In genomic region chr12:84823601-84824000, GRCm38 (mm10) we compare ENCODE assay signal across 26 mouse cellular contexts. TPM values are rescaled to one million over a fixed set of nuclear protein-coding genes. Genes with fewer than 3 reads are reported as not detected.
DNase-seq lines count a peak whose midpoint lies in the region; ATAC-seq and TF ChIP-seq lines count a peak whose summit lies in the region.
"Had no signal": no experiment of that assay in that cellular context is flagged by ENCODE, and none has a peak within 500 bp of the region (broad histone marks: within the 10 kb centered on the region; RNA-seq: fewer than 3 reads in every experiment).

No protein-coding gene starts in this region.

- H3K27me3 ChIP-seq in heart, embryonic 10.5 days (ENCODE audit: insufficient read depth, poor library complexity, severe bottlenecking), result peaks cover 43% of the 10 kb centered on the region
- H3K27me3 ChIP-seq in lung, postnatal 0 days (replicated peaks; ENCODE audit: insufficient read depth, low read length), result no peaks in the 10 kb centered on the region
- peaks cover 91% of the 10 kb centered on the region for H3K27me3 ChIP-seq in heart, postnatal 0 days (ENCODE audit: control insufficient read depth, insufficient read depth, low read length)
- no peaks in the 10 kb centered on the region for H3K27me3 ChIP-seq in stomach, postnatal 0 days (ENCODE audit: control insufficient read depth, insufficient read depth, low read length)
- no peaks in the 10 kb centered on the region for H3K27me3 ChIP-seq in kidney, embryonic 14.5 days (ENCODE audit: control insufficient read depth, insufficient read depth, low read length)
- H3K27me3 ChIP-seq: hindbrain, embryonic 13.5 days; midbrain, embryonic 13.5 days had no signal

- DNase-seq in heart, adult 11 months, result peak; percentile 97
- no peak for DNase-seq in heart, embryonic 10.5 days (ENCODE audit: low spot score)
- no peak for DNase-seq in lung, postnatal 0 days (ENCODE audit: low spot score)
- DNase-seq in lung, postnatal 14 days, result no peak
- peak; percentile 24 for DNase-seq in heart, postnatal 0 days (ENCODE audit: low spot score)
- no peak for DNase-seq in stomach, postnatal 0 days (ENCODE audit: low spot score)
- no peak for DNase-seq in kidney, postnatal 14 days
- DNase-seq: cerebellum, adult 2 months; cerebellum, postnatal 25 days; embryo, embryonic 11 days; gastrocnemius, postnatal 36 days; kidney, adult 2 months; kidney, postnatal 10 days; liver, embryonic 13.5 days; thymus, adult 2 months; thymus, postnatal 4 days had no signal

- no peaks in the 10 kb centered on the region for H3K9me3 ChIP-seq in heart, embryonic 10.5 days
- no peaks in the 10 kb centered on the region for H3K9me3 ChIP-seq in lung, postnatal 0 days (ENCODE audit: low read length)
- no peaks in the 10 kb centered on the region for H3K9me3 ChIP-seq in heart, postnatal 0 days (replicated peaks; ENCODE audit: control insufficient read depth, low read length)
- H3K9me3 ChIP-seq in stomach, postnatal 0 days (ENCODE audit: control insufficient read depth, low read length), result no peaks in the 10 kb centered on the region
- no peaks in the 10 kb centered on the region for H3K9me3 ChIP-seq in kidney, embryonic 14.5 days (ENCODE audit: control insufficient read depth, low read length)
- H3K9me3 ChIP-seq: forebrain, embryonic 10.5 days; heart, embryonic 15.5 days; hindbrain, embryonic 13.5 days; limb, embryonic 12.5 days; liver, embryonic 13.5 days; megakaryocyte, embryonic 14.5 days; midbrain, embryonic 13.5 days had no signal

- H3K27ac ChIP-seq in heart, embryonic 10.5 days, result no peak overlapping the region
- 0 out of 2 replicates have a peak overlapping the region, but pooled peaks have one; percentile 3 for H3K27ac ChIP-seq in lung, postnatal 0 days (ENCODE audit: low read length)
- no peak overlapping the region for H3K27ac ChIP-seq in heart, postnatal 0 days (ENCODE audit: low read depth)
- 0 out of 2 replicates have a peak overlapping the region, but pooled peaks have one; percentile 6 for H3K27ac ChIP-seq in stomach, postnatal 0 days (replicated peaks)
- H3K27ac ChIP-seq in kidney, embryonic 14.5 days (ENCODE audit: low read depth, low read length), result no peak overlapping the region
- H3K27ac ChIP-seq: forebrain, embryonic 10.5 days; heart, embryonic 15.5 days; hindbrain, embryonic 13.5 days; layer of hippocampus, adult 2 months; limb, embryonic 12.5 days; liver, embryonic 13.5 days; midbrain, embryonic 13.5 days had no signal

- no peak overlapping the region for H3K9ac ChIP-seq in lung, postnatal 0 days (replicated peaks; ENCODE audit: low read depth)
- H3K9ac ChIP-seq in heart, postnatal 0 days (replicated peaks; ENCODE audit: low read depth, low read length), result no peak overlapping the region
- no peak overlapping the region for H3K9ac ChIP-seq in stomach, postnatal 0 days (ENCODE audit: low read length)
- H3K9ac ChIP-seq in kidney, embryonic 14.5 days (ENCODE audit: low read depth, low read length), result no peak overlapping the region
- H3K9ac ChIP-seq: heart, embryonic 15.5 days; hindbrain, embryonic 13.5 days; limb, embryonic 12.5 days; liver, embryonic 13.5 days; midbrain, embryonic 13.5 days had no signal

- 79% methylated on average over 7 of the region's 7 CpGs for WGBS in heart, embryonic 10.5 days
- 39% methylated on average over 7 of the region's 7 CpGs for WGBS in lung, postnatal 0 days
- WGBS in heart, postnatal 0 days, result 35% methylated on average over 7 of the region's 7 CpGs
- WGBS in stomach, postnatal 0 days, result 59% methylated on average over 7 of the region's 7 CpGs
- whole genome bisulfite sequencing in kidney, embryonic 14.5 days, result 89% methylated on average over 7 of the region's 7 CpGs

- H3K4me2 ChIP-seq in lung, postnatal 0 days (replicated peaks; ENCODE audit: low read depth, low read length), result no peak overlapping the region
- H3K4me2 ChIP-seq in heart, postnatal 0 days (ENCODE audit: low read depth, low read length), result no peak overlapping the region
- no peak overlapping the region for H3K4me2 ChIP-seq in stomach, postnatal 0 days (replicated peaks; ENCODE audit: low read depth)
- H3K4me2 ChIP-seq in kidney, embryonic 14.5 days (replicated peaks; ENCODE audit: low read depth, low read length), result no peak overlapping the region
- H3K4me2 ChIP-seq: heart, embryonic 15.5 days; hindbrain, embryonic 13.5 days; limb, embryonic 12.5 days; liver, embryonic 13.5 days; midbrain, embryonic 13.5 days had no signal

- TF ChIP-seq EP300 in lung, postnatal 0 days (IDR thresholded peaks at IDR 0.05), result no peak
- no peak for TF ChIP-seq EP300 in heart, postnatal 0 days (IDR thresholded peaks at IDR 0.05; ENCODE audit: low read depth)
- TF ChIP-seq EP300 in stomach, postnatal 0 days (optimal IDR thresholded peaks at IDR 0.05), result no peak

- no peaks in the 10 kb centered on the region for H3K36me3 ChIP-seq in heart, embryonic 10.5 days
- H3K36me3 ChIP-seq in lung, postnatal 0 days (ENCODE audit: insufficient read depth, low read length), result no peaks in the 10 kb centered on the region
- no peaks in the 10 kb centered on the region for H3K36me3 ChIP-seq in heart, postnatal 0 days (replicated peaks; ENCODE audit: control insufficient read depth, insufficient read depth, low read length)
- H3K36me3 ChIP-seq in stomach, postnatal 0 days (ENCODE audit: control insufficient read depth, insufficient read depth, low read length), result no peaks in the 10 kb centered on the region
- H3K36me3 ChIP-seq in kidney, embryonic 14.5 days (ENCODE audit: control insufficient read depth, insufficient read depth, low read length), result no peaks in the 10 kb centered on the region
- H3K36me3 ChIP-seq: forebrain, embryonic 10.5 days; heart, embryonic 15.5 days; hindbrain, embryonic 13.5 days; limb, embryonic 12.5 days; liver, embryonic 13.5 days; midbrain, embryonic 13.5 days had no signal

- no peak for TF ChIP-seq CTCF in lung, postnatal 0 days (IDR thresholded peaks at IDR 0.05)
- TF ChIP-seq CTCF in heart, postnatal 0 days (IDR thresholded peaks at IDR 0.05; ENCODE audit: low read depth), result no peak
- TF ChIP-seq CTCF in stomach, postnatal 0 days (IDR thresholded peaks at IDR 0.05; ENCODE audit: low read depth), result no peak

- ATAC-seq in lung, postnatal 0 days, result peak; percentile 44
- ATAC-seq in heart, postnatal 0 days (ENCODE audit: insufficient read depth, low read depth), result no peak
- no peak for ATAC-seq in stomach, postnatal 0 days (ENCODE audit: low FRiP score, low TSS enrichment)
- ATAC-seq in kidney, embryonic 14.5 days (ENCODE audit: low FRiP score, low TSS enrichment), result no peak
- ATAC-seq: forebrain, embryonic 16.5 days; midbrain, embryonic 13.5 days had no signal

- peaks cover 16% of the 10 kb centered on the region for H3K4me1 ChIP-seq in heart, embryonic 10.5 days
- peaks cover 7% of the 10 kb centered on the region; the same call in 1 of the 2 replicates for H3K4me1 ChIP-seq in lung, postnatal 0 days (ENCODE audit: insufficient read depth, low read depth, low read length)
- peaks cover 10% of the 10 kb centered on the region for H3K4me1 ChIP-seq in heart, postnatal 0 days (ENCODE audit: control insufficient read depth, insufficient read depth)
- H3K4me1 ChIP-seq in stomach, postnatal 0 days (replicated peaks; ENCODE audit: control insufficient read depth, insufficient read depth), result no peaks in the 10 kb centered on the region
- no peaks in the 10 kb centered on the region for H3K4me1 ChIP-seq in kidney, embryonic 14.5 days (ENCODE audit: control insufficient read depth, insufficient read depth, low read length)
- H3K4me1 ChIP-seq: forebrain, embryonic 10.5 days; hindbrain, embryonic 13.5 days; midbrain, embryonic 13.5 days had no signal

- no peak overlapping the region for H3K4me3 ChIP-seq in heart, embryonic 10.5 days
- no peak overlapping the region for H3K4me3 ChIP-seq in lung, postnatal 0 days (ENCODE audit: low read depth, low read length)
- H3K4me3 ChIP-seq in heart, postnatal 0 days (ENCODE audit: low read depth, low read length), result no peak overlapping the region
- no peak overlapping the region for H3K4me3 ChIP-seq in stomach, postnatal 0 days (ENCODE audit: low read depth, low read length)
- H3K4me3 ChIP-seq in kidney, embryonic 14.5 days (ENCODE audit: low read length), result no peak overlapping the region
- H3K4me3 ChIP-seq: forebrain, embryonic 10.5 days; heart, embryonic 15.5 days; hindbrain, embryonic 13.5 days; layer of hippocampus, adult 2 months; limb, embryonic 12.5 days; liver, embryonic 13.5 days; megakaryocyte, embryonic 14.5 days; midbrain, embryonic 13.5 days had no signal

RNA-seq across cellular contexts. Expression of gene Isca2, which starts 50.5 kb away (rescaled TPM):
- polyA plus RNA-seq in heart, embryonic 10.5 days (2016; fragmentation: Nextera tagmentation; extraction: Ambion mirVana), result 142 and 145 TPM in 2 replicates
- 103 and 105 TPM in 2 replicates for polyA plus RNA-seq in lung, postnatal 0 days (2015; fragmentation: Nextera tagmentation; extraction: Ambion mirVana)
- total RNA-seq in heart, postnatal 0 days (2014; rRNA removed; ENCODE audit: low replicate concordance), result 106 and 109 TPM in 2 replicates
- polyA plus RNA-seq in heart, postnatal 0 days (2015; fragmentation: Nextera tagmentation; extraction: Ambion mirVana), result 159 and 165 TPM in 2 replicates
- polyA plus RNA-seq in stomach, postnatal 0 days (2015; fragmentation: Nextera tagmentation; extraction: Ambion mirVana), result 73.0 and 75.2 TPM in 2 replicates
- 138 and 170 TPM in 2 replicates for polyA plus RNA-seq in kidney, embryonic 14.5 days (2014; fragmentation: Nextera tagmentation; extraction: Ambion mirVana)

RNA-seq across cellular contexts. Expression of gene Npc2, which starts 50.6 kb away (rescaled TPM):
- polyA plus RNA-seq in heart, embryonic 10.5 days (2016; fragmentation: Nextera tagmentation; extraction: Ambion mirVana), result 55.5 and 58.4 TPM in 2 replicates
- polyA plus RNA-seq in lung, postnatal 0 days (2015; fragmentation: Nextera tagmentation; extraction: Ambion mirVana), result 523 and 558 TPM in 2 replicates
- total RNA-seq in heart, postnatal 0 days (2014; rRNA removed; ENCODE audit: low replicate concordance), result 51.3 and 57.1 TPM in 2 replicates
- 44.6 and 48.4 TPM in 2 replicates for polyA plus RNA-seq in heart, postnatal 0 days (2015; fragmentation: Nextera tagmentation; extraction: Ambion mirVana)
- 49.0 and 49.4 TPM in 2 replicates for polyA plus RNA-seq in stomach, postnatal 0 days (2015; fragmentation: Nextera tagmentation; extraction: Ambion mirVana)
- 50.2 and 59.0 TPM in 2 replicates for polyA plus RNA-seq in kidney, embryonic 14.5 days (2014; fragmentation: Nextera tagmentation; extraction: Ambion mirVana)

RNA-seq across cellular contexts. Expression of gene Ltbp2, which starts 52.7 kb away (rescaled TPM):
- 0.23 and 0.26 TPM in 2 replicates for polyA plus RNA-seq in heart, embryonic 10.5 days (2016; fragmentation: Nextera tagmentation; extraction: Ambion mirVana)
- 22.4 and 25.7 TPM in 2 replicates for polyA plus RNA-seq in lung, postnatal 0 days (2015; fragmentation: Nextera tagmentation; extraction: Ambion mirVana)
- total RNA-seq in heart, postnatal 0 days (2014; rRNA removed; ENCODE audit: low replicate concordance), result 7.8 and 8.1 TPM in 2 replicates
- polyA plus RNA-seq in heart, postnatal 0 days (2015; fragmentation: Nextera tagmentation; extraction: Ambion mirVana), result 1.1 and 1.2 TPM in 2 replicates
- polyA plus RNA-seq in stomach, postnatal 0 days (2015; fragmentation: Nextera tagmentation; extraction: Ambion mirVana), result 1.3 and 1.4 TPM in 2 replicates
- 0.08 TPM in 1 of 2 replicates, not detected in the other for polyA plus RNA-seq in kidney, embryonic 14.5 days (2014; fragmentation: Nextera tagmentation; extraction: Ambion mirVana)
- total RNA-seq: monocyte, adult 5-6 weeks had no signal

Comparison
In these comparisons a context has a peak if more than half of its experiments do, and no peak if none do; other contexts are left out.
1. DNase-seq: peak in heart, adult 11 months (single experiment) and heart, postnatal 0 days (single experiment); none in heart, embryonic 10.5 days (single experiment), lung, postnatal 0 days (single experiment), lung, postnatal 14 days (single experiment), stomach, postnatal 0 days (single experiment) and kidney, postnatal 14 days (single experiment).
2. H3K27ac ChIP-seq: peak in lung, postnatal 0 days (single experiment) and stomach, postnatal 0 days (single experiment); none in heart, embryonic 10.5 days (single experiment), heart, postnatal 0 days (single experiment) and kidney, embryonic 14.5 days (single experiment).